Mouse (Mus musculus): ENCODE results near the gene Hltf.

Hltf gene

DNA sequence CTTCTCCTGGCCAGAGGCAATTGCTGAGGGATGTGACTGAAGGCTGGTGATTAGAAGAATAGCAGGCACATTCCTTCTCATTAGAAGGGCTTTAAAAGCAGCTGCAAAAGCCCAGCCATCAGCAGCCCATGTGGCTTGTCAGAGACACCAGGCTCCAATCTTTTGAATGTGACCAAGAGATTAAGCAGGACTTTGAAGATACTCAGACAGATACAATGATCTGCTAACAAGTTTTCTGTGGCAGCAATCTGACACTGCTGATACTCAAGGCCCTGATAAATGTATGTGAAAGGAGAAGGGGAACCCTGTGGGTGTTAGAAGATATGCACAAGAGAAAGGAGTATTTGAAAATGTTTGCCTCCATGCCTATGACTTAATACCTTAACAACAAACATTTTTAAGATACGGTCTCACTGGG lies 88.1 kb downstream of the Hltf start:
- DNase-seq (ENCODE audit: low spot score in 2 of 2): no peak

- no peak for DNase-seq (ENCODE audit: low spot score in 2 of 2)
These were observed 89.3 kb downstream of the Hltf start for GRCm38 (mm10) chr3:20146884-20147395.

DNA sequence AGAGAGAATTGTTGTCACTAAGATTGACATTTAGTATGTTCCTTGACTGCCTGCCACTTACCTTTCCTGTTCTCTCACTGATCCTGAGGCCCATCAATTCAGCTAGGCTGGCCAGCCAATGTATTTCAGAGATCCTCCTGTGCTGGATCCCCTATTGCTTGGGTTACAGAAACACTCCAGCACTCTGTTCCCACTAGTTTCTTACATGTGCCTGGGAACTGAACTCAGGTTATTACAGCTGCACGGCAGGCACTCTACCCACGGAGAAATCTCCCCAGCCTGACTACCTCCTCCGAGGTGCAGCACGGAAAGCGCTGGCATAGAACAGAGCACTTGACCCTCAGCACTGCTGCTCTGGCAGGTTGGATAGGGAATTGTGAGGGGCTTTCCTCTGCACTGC lies 90.0 kb downstream of the Hltf start:
- DNase-seq (ENCODE audit: low spot score in 2 of 2): no peak

DNA sequence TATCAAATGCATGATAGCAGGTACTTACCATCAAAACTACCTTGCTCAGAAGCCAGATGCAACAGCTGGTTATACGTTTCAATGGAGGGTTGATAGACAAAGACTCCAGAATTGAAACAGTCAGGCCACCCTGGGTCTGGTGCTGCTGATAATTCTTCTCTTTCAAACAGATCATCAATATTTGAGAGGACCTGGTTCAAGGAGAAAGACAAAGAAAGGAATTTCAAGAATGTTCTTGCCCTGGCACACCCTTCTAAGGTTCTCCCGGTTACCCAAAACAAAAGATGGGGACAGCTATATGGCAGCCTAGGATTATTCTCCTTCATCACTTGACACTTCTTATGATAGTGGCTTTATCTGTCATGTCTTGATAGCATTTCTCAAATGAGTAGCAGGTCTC lies 92.9 kb downstream of the Hltf start:
- no peak for DNase-seq (ENCODE audit: low spot score in 2 of 2)

DNA sequence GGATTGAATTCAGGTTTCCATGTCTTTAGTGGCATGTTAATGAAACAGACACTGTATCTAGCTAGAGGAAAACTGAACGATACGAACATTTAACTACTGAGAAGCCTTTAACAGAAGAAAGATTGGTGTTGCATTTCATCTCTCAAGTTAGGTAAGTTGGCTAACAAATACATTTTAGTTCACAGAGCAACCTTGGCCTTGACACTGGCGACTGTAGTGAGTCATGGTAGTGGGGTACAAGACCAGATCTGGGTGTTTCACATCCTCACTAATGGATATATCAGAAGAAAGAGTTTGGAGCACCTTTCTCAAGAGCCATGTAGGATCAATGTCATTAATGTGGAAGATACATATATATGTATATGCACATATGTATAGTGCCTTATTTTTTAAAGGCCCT lies 94.0 kb downstream of the Hltf start:
- DNase-seq (ENCODE audit: low spot score in 2 of 2): no peak

DNA sequence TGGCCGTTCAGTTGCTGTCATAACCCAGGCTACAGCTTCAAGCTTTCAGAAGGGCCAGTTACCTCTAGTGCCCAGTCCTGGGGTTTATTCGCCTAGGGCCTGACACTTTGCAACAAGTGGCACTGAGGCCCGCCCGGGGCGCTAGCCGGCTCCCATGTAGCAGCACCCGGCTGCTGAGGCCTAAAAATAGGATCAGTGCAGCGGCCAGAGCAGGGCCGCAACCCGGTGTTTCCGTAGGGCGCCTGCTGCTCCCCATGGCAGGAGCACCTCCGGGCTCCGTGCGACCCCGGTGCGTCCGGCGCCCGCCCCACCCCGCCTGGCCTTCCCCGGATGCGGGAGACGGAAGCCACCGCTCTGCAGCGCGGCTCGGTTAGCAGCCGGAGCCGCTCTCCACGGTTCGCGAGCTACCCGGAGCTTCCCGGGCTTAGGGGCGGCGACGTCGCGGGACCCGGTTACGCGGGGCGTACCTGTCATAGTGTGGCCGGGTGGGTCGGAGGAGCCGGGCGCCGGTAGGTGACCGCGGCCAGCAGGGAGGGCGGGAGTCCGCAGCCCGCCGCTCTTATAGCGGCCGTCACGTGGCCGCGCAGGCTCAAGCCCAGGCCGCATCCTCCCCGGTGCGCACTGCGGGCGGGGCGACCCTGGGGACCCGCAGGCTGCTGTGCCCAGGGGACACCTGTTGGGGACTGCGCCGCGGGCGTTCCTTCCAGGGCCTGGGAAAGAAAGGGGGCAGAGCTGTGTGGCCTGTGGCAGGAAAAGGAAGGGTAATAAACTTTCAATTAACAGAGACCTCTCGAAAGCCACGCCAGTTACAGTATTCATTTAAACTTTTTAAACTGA lies 97.1 kb downstream of the Hltf start, which contains the start of gene Gyg:
Gyg (minus strand) TSS at position 787 of the 837 bp plus-strand sequence.
- DNase-seq (ENCODE audit: low spot score in 2 of 2): peak; percentile 26 to 31

DNA sequence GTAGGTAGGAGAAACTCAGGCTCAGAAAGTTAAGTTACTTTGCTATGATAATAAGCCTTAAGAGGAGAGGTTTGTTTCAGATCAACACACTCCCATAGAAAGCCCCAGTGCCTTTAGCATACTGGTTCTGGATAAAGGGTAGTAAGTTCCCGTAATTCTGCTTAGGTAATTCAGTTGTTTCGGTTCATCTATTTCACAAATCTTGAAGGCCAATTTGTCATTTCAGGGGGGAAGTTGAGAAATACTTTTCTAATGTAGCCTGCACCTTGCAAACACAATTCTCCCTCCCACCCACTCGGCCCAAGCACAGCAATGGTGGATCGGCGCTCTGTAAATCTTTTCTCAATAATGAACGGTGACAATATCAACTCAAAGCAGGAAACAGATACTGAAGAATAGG lies 97.9 kb downstream of the Hltf start:
- DNase-seq (ENCODE audit: low spot score in 2 of 2): no peak

- no peak for DNase-seq (ENCODE audit: low spot score in 2 of 2)
These were observed 109.9 kb downstream of the Hltf start for GRCm38 (mm10) chr3:20167487-20167886.

All from frontal cortex, postnatal 25 days (tissue).